Mouse (Mus musculus) mouse embryonic stem cell (cell line): Measurements from ENCODE around the gene Calhm2.

ENCODE experiments used
- in situ Hi-C, 2 experiments: fragments of 300-500 bp; cut with MboI; formaldehyde crosslinking; loops; 1 replicate in 1 of 2; 3 replicates in 1 of 2; pipeline ENCODE4 v1.14.3; 2019 to 2020; ENCODE audit warnings: low sequenced_read_pairs in 2 of 2, low pct_unique_long_range_greater_than_20kb in 1 of 2, mixed read lengths in 1 of 2; ENCODE audit not compliant: unreplicated experiment in 1 of 2

The Calhm2 gene

DNA sequence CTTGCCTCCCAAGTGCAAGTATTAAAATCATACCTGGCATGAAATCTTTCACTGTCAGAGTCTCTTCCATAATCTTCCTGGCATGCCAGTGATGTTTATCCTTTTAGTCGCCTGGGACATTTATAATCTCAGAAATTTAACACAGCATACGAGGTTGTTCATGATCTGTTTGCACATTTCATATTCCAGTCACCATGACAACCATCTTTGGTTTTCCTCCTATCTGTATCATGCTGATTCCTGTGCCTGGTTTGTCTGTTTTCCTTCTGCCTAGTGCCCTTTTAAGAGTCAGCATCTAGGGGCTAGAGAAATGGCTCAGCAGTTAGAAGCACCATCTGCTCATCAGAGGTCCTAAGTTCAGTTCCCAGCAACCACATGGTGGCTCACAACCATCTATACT lies 19.5 kb downstream of the Calhm2 start:
- in situ Hi-C loops, result loop anchor here in 1 of 2 experiments (10.0 kb wide), 1 partner anchor 46 kb away; no protein-coding TSS in a partner anchor

DNA sequence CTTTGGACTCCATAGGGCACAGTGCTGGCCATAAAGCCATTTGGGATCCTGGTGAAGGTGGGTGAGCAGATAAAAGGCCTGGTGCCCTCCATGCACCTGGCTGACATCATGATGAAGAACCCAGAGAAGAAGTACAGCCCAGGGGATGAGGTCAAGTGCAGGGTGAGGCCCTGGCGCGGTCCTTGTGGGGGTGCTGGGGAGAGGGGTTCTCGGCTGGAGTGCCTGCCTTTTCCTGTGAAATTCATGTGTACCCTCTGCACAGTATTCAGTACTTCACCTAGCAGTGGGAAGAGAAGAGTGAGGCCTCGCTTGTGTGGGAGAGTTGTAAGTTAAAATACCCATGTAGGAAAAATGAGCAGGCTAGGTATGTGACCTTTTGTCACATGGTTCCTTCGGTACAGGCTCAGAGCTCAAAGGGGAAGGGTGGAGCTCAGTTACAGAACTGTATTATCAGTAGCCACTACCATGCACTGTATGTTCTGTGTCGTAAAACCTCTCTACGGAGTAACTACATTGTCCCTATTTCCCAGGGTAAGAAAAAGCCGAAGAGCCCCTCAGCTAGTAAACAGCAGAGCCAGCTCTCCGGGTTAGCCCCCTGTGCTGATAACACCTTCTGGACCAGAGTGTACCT lies 33.3 kb downstream of the Calhm2 start:
- in situ Hi-C loops, result no loop called here

DNA sequence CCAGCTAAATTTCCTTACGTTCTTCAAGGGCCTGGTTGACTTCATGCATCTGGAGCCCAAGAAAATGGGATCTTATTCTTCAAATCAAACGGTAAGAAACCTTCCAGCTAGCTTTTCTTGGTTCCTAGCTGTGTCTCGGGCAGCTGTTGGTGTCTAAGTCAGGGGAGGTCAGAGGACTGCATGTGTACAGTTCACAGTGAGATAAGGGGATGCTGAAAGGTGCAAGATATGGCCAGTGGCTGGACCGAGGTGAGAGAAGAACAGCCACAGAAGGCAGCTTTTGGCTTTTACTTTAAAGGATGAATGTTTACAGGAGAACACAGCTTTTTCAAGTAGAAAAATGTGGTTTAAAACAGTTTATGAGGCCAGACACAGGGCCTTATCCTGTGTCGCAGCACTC lies 37.0 kb downstream of the Calhm2 start:
- in situ Hi-C loops, result no loop called here

DNA sequence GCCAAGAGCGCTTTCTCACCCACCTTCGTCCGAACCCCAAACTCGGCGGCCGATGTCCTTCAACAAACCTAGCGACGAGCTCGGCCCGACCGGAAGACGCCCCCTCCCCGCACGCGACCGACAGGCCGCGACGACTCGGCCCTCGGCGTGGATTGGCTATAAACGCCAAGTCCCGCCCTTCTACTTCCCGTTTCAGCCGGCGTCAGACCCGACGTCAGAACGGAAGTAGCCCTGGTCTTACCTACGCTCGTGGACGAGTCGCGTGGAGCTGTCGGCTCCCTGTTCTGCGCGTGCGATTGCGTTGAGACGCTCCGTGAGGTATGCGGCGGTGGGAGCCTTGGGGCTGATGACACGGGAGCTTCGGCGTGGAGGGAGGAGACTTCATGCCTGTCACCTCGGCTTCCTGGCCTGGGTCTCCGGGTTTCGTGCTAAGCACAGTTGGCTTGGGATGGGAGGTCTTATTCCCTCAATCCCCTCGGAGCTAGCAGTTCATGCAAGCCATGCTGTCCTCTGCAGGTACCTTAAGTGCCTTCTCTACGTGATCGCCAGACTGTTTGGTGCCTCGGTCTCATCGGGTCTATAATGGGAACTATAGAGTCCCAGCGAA lies 47.4 kb downstream of the Calhm2 start, which contains the start of the genes Usmg5 and Pdcd11:
TSS of gene Usmg5 (minus strand) at position 98 of the 607 bp plus-strand sequence.
TSS of gene Pdcd11 (plus strand) at position 219 of the 607 bp plus-strand sequence.
- in situ Hi-C loops, result no loop called here

DNA sequence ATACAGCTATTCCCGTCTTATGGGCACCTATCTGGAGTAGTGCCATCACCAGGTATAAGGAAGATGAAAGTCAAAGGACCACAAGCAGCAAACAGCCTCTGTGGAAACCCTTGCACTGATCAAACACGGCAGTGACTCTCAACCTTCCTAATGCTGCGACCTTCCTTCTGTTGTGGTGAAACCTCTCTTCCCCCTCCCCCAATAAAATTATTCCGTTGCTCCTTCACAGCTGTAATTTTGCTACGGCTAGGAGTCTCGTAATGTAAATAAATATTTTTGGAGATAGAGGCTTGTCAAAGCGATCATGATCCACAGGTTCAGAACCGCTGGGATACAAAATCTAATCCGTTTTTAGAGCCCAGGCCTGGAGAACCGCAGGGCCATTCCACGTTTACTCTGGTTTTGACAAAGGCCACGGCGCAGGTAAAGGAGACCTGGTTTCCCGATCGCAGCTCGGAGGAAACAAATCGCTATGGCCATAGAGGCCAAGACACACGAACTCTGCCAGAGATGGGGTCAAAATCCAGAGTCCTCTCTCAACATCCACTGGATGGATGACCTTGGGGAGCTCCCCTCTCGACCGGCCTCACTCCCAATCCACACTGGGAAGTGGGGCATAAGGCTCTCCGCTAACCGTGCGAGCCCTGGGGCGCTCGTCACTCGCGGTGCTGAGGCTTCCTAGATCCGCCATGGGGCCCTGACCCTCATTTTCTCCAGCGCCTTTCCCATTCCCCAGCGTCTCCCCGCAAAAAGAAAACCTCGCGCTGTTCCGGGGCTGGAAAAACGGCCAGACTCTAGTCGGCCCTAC lies 48.2 kb downstream of the Calhm2 start:
- in situ Hi-C loops, result no loop called here

- in situ Hi-C loops, result no loop called here
Measured at GRCm38 (mm10) chr19:47088226-47088625, 49.9 kb downstream of the Calhm2 start.

DNA sequence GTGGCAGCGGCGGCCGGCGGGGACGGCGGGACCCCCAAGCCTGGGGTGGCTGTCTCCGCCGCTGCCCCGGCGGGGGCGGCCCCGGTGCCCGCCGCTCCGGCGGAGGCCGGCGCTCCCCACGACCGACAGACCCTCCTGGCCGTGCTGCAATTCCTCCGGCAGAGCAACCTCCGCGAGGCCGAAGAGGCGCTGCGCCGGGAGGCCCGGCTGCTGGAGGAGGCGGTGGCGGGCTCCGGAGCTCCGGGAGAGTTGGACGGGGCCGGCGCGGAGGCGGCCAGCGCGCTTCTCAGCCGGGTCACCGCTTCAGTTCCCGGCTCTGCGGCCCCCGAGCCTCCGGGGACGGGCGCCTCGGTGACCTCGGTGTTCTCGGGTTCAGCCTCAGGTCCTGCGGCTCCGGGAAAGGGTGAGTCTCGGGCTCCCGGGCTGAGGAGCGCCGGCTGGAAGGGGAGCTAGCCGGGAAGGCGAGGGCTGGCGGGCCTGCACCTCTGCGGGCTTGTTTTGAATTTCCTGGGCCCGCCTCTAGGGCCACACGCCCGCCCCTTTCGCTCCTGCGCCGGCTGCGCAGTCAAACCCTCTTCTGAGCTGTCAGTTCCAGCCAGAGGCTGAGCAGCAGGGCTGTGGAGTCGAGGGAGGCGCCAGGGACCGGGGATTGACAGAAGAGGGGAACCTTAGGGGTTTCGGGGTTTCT lies 70.0 kb downstream of the Calhm2 start:
- in situ Hi-C loops, result no loop called here

DNA sequence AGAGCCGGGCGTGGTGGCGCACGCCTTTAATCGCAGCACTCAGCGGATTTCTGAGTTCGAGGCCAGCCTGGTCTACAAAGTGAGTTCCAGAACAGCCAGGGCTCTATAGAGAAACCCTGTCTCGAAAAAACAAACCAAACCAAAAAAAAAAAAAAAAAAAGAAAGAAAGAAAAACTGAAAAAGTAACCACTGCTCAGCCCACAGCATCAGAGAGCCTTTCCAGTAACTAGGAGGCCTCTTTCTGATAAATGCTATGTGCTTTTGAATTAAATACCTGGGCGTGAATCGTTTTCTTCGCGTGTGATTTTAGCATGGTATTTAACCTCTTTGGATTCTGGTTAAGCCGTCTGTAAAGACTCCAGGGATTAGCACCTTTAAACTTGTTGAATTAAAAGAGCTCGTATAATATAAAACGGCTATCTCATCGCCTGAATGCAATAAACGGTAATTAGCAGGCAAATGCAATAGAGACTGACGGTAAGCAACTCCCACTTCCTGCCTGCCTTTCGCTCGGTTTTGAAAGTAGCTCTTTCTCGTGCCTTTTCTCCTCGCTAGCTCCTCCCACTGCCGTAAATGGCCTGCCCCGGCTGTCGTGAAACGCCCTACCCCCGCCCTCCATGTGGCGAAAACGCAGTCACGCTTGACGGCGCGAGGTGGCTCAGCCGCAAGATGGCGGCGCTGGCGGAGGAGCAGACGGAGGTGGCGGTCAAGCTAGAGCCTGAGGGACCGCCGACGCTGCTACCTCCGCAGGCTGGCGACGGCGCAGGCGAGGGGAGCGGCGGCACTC lies 70.8 kb downstream of the Calhm2 start, which contains the start of gene Taf5:
TSS of gene Taf5 (plus strand) at position 651 of the 787 bp plus-strand sequence.
- in situ Hi-C loops, result no loop called here

- in situ Hi-C loops, result no loop called here
Measured at GRCm38 (mm10) chr19:47065860-47066259, 72.2 kb downstream of the Calhm2 start.

DNA sequence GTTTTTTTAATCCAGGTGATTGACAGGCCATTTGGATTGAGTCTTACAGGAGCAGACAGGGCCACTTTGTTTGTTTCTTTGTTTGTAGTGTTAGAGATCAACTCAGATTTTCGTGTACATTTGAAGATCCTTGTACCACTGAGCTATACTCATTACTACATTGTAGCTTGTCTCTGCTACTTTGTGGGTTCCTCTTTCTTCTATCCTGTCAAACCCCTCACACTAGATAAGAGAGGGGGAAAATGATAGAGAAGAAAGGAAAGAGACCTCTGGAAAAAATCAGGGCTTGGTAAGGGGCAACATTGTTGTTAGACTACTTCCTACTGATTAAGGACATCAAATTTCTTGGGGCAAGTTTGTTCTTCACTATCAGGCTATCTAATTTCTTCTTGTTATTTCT lies 80.4 kb downstream of the Calhm2 start:
- in situ Hi-C loops, result no loop called here
